Mouse (Mus musculus) heart, embryonic 10.5 days (tissue): ENCODE data around the gene Gm20696. TPM values are rescaled to one million over a fixed set of nuclear protein-coding genes. Genes with fewer than 3 reads are reported as not detected.

ENCODE experiments used
- DNase-seq: peaks from one replicate; pipeline ENCODE4 v3.0.0-alpha.2; 2017; ENCODE audit warnings: low spot score
- H3K27ac ChIP-seq: fragments of 300-500 bp; sonication (generic); 2 replicates; pipeline ENCODE4 v1.5.1; 2016; ENCODE audit warnings: mild to moderate bottlenecking
- H3K27me3 ChIP-seq: fragments of 300-500 bp; sonication (generic); 2 replicates; pipeline ENCODE4 v1.6.1; 2016; ENCODE audit warnings: mild to moderate bottlenecking; ENCODE audit not compliant: poor library complexity, insufficient read depth, severe bottlenecking
- H3K36me3 ChIP-seq: fragments of 300-500 bp; sonication (generic); 2 replicates; pipeline ENCODE4 v1.6.1; 2016; ENCODE audit warnings: mild to moderate bottlenecking, moderate library complexity
- H3K4me1 ChIP-seq: fragments of 300-500 bp; sonication (generic); 2 replicates; pipeline ENCODE4 v1.6.1; 2016; ENCODE audit warnings: mild to moderate bottlenecking
- H3K4me3 ChIP-seq: fragments of 300-500 bp; sonication (generic); 2 replicates; pipeline ENCODE4 v1.5.1; 2016; ENCODE audit warnings: mild to moderate bottlenecking, moderate library complexity
- H3K9me3 ChIP-seq: fragments of 300-500 bp; sonication (generic); 2 replicates; pipeline ENCODE4 v1.6.1; 2016; ENCODE audit warnings: mild to moderate bottlenecking, moderate library complexity
- WGBS: fragments of 180-500 bp; shearing (Covaris S2); methylation state at CpG from one replicate; pipeline ENCODE4 v1.1.7; 2016; 5-methylcytosine and 5-hydroxymethylcytosine counted together
- microRNA-seq: library from miRNA; unstranded; fragments of <30 nt; microRNA quantifications from one replicate; pipeline ENCODE4, GENCODE M21; 2017
- polyA plus RNA-seq: library from polyadenylated mRNA; unstranded; fragments of >200 nt; fragmentation: Nextera tagmentation; extraction: Ambion mirVana; gene quantifications from 2 replicates; pipeline ENCODE4 v1.2.1, GENCODE M21; 2016

Gene Gm20696
- polyA plus RNA-seq, 1 experiment from 2014 or later = 3.4 TPM

DNA sequence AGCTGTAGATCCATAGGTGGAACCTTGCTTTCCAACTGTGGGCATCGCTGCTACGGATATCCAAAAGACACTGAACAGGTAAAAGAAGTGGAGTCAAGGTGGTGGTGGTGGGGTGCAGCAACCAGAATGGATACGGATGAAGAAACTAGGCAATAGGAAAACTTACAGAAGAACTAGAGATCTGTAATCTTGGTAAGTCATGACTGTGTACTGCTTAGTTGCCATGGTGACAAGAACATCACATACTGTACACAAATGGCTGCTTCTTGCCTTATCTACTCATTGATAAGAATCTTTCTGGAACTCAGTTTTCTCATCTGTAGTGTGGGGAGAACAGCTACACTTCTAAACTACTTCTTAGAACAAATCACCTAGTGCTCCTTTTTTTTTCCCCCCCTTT lies 446.1 kb downstream of the Gm20696 start:
- H3K4me1 ChIP-seq = peaks cover 16% of the 10 kb centered on the region
- H3K27ac ChIP-seq = no peak overlapping the region
- no peak for DNase-seq
- no peaks in the 10 kb centered on the region for H3K9me3 ChIP-seq
- 96% methylated on average over 3 of the region's 3 CpGs for WGBS
- no peaks in the 10 kb centered on the region for H3K27me3 ChIP-seq
- H3K4me3 ChIP-seq = no peak overlapping the region
- H3K36me3 ChIP-seq = 0 out of 2 replicates have a peak, but pooled peaks cover 4% of the 10 kb centered on the region

DNA sequence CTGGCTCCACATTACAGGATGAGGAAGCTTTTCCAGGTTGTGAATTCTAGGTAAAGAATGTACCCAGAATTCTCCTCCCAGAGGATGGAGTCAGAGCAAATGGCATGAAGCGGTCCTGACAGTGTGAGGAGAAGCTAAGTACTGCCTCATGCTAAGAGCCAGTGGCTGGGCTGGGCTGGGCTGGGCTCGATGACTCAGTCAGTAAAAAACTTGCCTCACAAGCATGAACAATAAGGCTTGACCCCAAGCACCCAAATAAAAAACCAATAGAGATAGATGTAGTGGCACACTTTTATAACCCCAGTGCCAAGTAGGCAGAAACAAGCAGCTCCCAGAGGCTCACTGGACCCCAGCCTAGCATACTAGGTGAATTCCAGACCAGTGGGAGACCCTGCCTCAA lies 448.8 kb downstream of the Gm20696 start:
- H3K4me3 ChIP-seq = no peak overlapping the region
- peaks cover 19% of the 10 kb centered on the region for H3K36me3 ChIP-seq
- no peaks in the 10 kb centered on the region for H3K9me3 ChIP-seq
- DNase-seq = no peak
- peaks cover 16% of the 10 kb centered on the region for H3K4me1 ChIP-seq
- no peak overlapping the region for H3K27ac ChIP-seq
- H3K27me3 ChIP-seq = no peaks in the 10 kb centered on the region
- 77% methylated on average over 2 of the region's 2 CpGs for WGBS

GRCm38 (mm10) chr6:99217155-99217554 lies 449.4 kb downstream of the Gm20696 start:
- no peak for DNase-seq
- Histone ChIP-seq H3K9me3 (no peaks in the 10 kb centered on the region), H3K27me3 (no peaks in the 10 kb centered on the region), H3K4me1 (peaks cover 18% of the 10 kb centered on the region), H3K36me3 (peaks cover 19% of the 10 kb centered on the region), H3K4me3 (no peak overlapping the region), H3K27ac (no peak overlapping the region)
- WGBS = 84% methylated on average over 7 of the region's 7 CpGs

GRCm38 (mm10) chr6:99212461-99212860 lies 454.1 kb downstream of the Gm20696 start:
- no peak overlapping the region for H3K4me3 ChIP-seq
- WGBS = 89% methylated on average over 4 of the region's 4 CpGs
- DNase-seq = no peak
- no peak overlapping the region for H3K27ac ChIP-seq
- no peaks in the 10 kb centered on the region for H3K27me3 ChIP-seq
- peaks cover 18% of the 10 kb centered on the region for H3K4me1 ChIP-seq
- peaks cover 24% of the 10 kb centered on the region for H3K36me3 ChIP-seq
- no peaks in the 10 kb centered on the region for H3K9me3 ChIP-seq

DNA sequence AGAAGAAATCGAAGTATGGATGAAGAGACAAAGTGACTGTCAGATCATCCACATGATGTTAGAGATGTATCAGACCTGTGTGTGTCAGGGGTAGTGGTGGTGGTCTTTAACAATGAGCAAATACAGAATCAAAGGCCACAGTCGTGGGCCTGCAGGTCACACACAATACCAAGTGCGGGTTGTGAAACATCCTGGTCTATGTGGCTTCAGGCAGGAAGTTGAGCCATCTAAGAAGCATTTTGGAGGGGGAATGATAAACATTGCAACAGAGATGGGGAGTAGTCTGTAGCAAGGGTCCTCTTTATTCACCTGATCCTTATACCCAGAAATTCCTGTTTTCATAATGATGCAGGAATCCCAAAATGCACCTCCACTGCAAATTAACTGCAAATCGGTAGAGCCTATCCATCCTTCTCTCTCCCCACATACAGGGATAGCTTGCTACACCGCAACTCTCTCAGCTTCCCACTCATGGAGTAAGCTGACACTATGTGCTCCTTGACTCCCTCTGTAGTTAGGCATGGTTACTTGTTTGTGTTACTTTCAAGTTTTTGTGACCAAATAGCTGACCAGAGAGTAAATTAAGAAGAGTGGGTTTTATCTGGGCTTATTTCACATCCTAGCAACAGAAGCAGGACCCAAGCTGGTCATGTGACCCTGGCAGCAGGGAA lies 454.8 kb downstream of the Gm20696 start:
- no peak overlapping the region for H3K4me3 ChIP-seq
- peaks cover 23% of the 10 kb centered on the region for H3K4me1 ChIP-seq
- peaks cover 24% of the 10 kb centered on the region for H3K36me3 ChIP-seq
- no peaks in the 10 kb centered on the region for H3K27me3 ChIP-seq
- WGBS = 81% methylated on average over 5 of the region's 5 CpGs
- H3K27ac ChIP-seq = no peak overlapping the region; the same call in 1 of the 2 replicates
- DNase-seq = no peak
- H3K9me3 ChIP-seq = no peaks in the 10 kb centered on the region

- Histone ChIP-seq H3K27ac (no peak overlapping the region), H3K9me3 (no peaks in the 10 kb centered on the region), H3K36me3 (peaks cover 22% of the 10 kb centered on the region), H3K27me3 (no peaks in the 10 kb centered on the region), H3K4me3 (no peak overlapping the region), H3K4me1 (peaks cover 38% of the 10 kb centered on the region)
- DNase-seq = no peak
- WGBS = 77% methylated on average over 7 of the region's 7 CpGs
These were observed 456.4 kb downstream of the Gm20696 start for GRCm38 (mm10) chr6:99210161-99210560.

Small RNAs within 50 kb of the gene (microRNA-seq; reads per million reads assigned to microRNA genes)
- gene Gm22328 = not detected

Other genes starting within 250 kb of the Gm20696 start
- gene Foxp1, start 144.1 kb downstream of the Gm20696 start, polyA plus RNA-seq = 79.9 and 99.3 TPM in 2 replicates
- 4.1 and 7.1 TPM in 2 replicates for gene Eif4e3, start within 50 bp of the Gm20696 start, polyA plus RNA-seq
- gene Gpr27, start 25.9 kb upstream of the Gm20696 start, polyA plus RNA-seq = 0.68 and 0.92 TPM in 2 replicates
- 0.11 TPM in 1 of 2 replicates, not detected in the other for gene Prok2, start 59.6 kb upstream of the Gm20696 start, polyA plus RNA-seq